Mouse (Mus musculus) central nervous system, embryonic 11.5 days (tissue): ENCODE measurements around the gene Gsta3. TPM values are rescaled to one million over a fixed set of nuclear protein-coding genes. Genes with fewer than 3 reads are reported as not detected.

Experiments
- polyA plus RNA-seq: library from polyadenylated mRNA; depleted of rRNA; stranded (reverse); fragments of >200 nt; gene quantifications from 2 replicates; pipeline ENCODE4 v1.2.3, GENCODE M21; 2012; rRNA removed

The Gsta3 gene
- polyA plus RNA-seq = 0.89 and 1.1 TPM in 2 replicates

DNA sequence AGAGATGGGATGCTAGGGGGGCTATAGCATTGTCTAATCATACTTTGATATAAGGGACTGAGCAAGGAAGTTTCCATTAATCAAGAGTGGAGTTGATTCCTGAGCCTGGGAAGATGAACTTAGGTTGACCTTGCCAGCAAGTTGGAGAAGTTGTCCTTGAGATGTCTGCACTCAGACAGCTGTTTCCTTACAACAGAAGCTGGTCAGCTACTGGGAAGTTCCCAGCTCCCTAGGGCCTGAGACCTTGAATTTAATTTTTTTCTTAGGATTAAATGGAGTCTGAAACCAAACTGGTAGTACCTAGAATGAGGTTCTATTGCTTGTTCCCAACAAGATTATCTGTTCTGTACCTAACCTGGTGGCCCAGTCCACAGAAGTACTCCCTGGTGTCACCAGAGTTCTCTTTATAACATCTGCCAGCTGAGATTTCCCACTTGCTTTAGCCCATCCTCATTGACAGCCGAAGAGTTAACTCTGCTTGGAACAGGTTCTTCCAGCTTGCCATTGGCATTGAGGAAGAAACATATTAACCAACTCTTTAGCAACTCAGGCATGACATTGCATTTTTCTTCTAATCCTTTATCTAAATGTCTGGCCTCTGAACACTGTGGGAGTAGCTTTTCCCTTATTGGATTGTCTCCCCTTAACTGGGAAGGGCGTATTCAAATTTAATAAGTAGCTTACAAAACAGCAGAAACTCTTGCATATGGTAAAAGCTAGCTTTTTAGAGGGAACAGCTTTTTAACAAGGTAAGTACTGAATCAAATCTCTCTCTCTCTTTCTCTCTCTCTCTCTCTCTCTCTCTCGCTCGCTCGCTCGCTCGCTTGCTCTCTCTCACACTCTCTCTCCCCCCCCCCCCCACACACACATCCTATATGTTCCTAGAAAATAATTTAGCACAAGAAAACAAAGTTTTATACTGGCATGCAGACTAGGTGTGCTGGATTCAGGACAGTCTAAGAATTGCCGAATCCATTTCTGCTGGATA is at the start of gene Gsta3:
Gene Gsta3 (plus strand): TSS at position 679 of the 988 bp plus-strand sequence.

GRCm38 (mm10) chr1:21218489-21218919 is 21.9 kb upstream of the Gsta3 start, which contains the start of gene Tmem14a:
Gene Tmem14a (plus strand): TSS chr1:21218575.

Other genes with a start within 250 kb of the Gsta3 start
- gene Tram2, start 161.4 kb upstream of the Gsta3 start, polyA plus RNA-seq = 5.2 and 10.6 TPM in 2 replicates
- 7.4 and 9.9 TPM in 2 replicates for gene Tmem14a, start 22.0 kb upstream of the Gsta3 start, polyA plus RNA-seq
- 0.04 TPM in 1 of 2 replicates, not detected in the other for gene Khdc1a, start 109.1 kb downstream of the Gsta3 start, polyA plus RNA-seq
- gene Khdc1c, start 127.7 kb downstream of the Gsta3 start, polyA plus RNA-seq = not detected in 2 replicates
- not detected in 2 replicates for gene Khdc1b, start 143.0 kb downstream of the Gsta3 start, polyA plus RNA-seq